Mouse (Mus musculus) embryo, embryonic 11.5 days (tissue): ENCODE measurements around the gene Iqcf5.

Source experiments
- DNase-seq: peaks from one replicate; pipeline ENCODE4 v3.0.0-alpha.2; 2012; ENCODE audit warnings: low read depth, low spot score

Iqcf5 gene

DNA sequence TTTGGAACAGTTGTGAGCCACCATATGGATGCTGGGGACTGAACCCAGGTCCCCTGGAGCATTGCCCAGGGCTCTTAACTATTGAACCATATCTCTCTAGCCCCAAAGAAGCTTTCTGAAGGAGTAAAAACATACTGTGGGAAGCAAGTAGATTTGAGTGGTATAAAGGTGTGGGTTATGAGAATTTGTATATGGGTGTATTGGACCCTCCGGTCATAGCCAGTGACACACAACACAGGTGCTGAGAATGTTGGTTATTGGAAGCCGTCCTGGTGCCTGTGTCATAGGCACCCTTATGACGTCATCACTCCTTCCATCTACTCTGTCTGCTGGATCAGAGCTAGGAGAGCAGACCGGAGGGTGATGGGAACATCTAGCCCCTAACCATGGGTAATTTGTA is at the start of gene Iqcf5:
Iqcf5 (plus strand) TSS at position 301 of the 400 bp plus-strand sequence.
- DNase-seq: no peak

DNA sequence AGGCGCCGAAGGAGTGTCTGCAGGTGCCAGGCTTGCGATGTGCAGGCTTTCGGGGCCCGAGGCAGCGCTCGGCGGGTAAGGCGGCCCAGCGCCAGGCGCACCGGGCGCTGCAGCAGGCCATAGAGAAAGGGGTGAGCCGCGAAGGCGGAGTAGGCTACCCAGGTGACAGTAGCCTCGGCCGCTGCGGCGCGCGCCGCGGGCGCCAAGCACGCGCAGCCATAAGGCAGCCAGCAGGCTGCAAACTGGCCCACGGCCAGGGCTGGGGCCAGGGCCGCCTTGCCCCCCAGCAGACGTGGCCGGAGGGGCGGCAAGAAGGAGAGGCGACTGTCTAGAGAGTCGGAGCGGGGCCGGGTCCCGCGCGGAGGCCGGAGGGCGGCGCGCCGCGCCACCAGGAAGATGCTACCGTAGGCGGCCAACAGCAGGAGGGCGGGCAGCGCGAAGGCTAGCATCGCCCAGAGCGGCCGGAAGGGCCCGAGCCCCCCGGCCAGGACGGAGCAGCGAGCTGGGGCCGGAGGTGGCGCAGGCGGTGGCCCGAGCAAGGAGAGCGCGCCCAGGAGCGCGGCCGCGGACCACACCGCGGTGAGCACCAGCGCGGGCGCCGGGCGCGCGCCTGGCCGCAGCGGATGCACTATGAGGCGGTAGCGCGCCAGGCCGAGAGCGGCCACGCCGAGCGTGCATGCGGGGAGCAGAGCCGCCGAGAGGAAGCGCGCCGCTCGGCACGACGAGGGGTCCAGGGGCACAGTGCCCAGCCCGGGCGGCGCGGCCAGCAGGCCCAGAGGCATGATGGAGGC is 49.4 kb upstream of the Iqcf5 start:
- no peak for DNase-seq

DNA sequence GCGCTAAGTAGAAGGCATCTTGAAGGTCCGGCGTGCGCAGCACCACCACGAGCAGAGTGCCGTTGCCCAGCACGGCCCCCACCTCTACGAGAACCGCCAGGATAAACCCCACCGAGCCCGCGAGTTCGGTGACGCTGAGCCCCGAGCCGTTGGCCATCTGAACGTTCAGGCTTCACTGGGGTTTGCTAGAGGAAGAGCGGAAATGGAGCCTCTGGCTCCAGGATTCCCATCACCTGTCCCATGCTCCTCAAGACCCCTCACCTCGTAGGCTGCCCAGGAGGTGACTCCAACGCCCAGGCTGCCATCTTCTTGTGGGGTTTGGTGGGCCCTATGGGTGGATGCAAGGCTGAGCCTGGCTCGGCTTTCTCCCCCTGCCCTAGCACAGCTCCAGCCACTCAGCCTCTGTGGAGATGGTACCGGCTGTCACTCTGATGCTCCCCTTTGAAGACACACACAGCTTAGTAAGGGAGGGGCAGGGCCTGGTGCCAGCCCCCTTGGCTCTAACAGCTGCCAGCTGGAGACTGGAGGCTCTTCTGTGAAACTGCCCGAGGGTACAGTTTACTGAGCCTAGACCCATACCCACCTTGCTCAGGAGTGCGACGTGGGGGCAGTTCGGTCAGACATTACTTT is 48.7 kb upstream of the Iqcf5 start, which contains the start of gene Gpr62:
Gpr62 (minus strand) TSS at position 368 of the 630 bp plus-strand sequence.
- no peak for DNase-seq

DNA sequence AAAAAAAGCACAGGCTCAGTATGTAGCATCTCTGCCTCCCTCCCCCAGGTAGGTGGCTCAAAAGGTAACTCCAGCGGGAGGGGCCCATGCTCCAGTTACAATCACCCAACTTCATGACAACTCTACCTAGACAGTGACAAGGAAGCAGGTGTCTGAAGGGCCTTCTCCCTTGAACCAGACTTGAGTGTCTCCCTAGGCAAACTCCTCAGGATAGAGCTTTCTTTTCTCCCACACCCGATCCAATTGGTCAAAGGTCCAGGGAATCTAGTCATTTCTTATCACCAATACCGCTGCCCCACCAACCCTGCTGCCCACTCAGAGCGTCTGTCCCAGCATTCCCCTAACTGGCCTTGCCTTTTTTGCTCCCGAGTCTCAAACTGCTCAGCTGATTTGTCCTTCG is 47.7 kb upstream of the Iqcf5 start:
- no peak for DNase-seq

DNA sequence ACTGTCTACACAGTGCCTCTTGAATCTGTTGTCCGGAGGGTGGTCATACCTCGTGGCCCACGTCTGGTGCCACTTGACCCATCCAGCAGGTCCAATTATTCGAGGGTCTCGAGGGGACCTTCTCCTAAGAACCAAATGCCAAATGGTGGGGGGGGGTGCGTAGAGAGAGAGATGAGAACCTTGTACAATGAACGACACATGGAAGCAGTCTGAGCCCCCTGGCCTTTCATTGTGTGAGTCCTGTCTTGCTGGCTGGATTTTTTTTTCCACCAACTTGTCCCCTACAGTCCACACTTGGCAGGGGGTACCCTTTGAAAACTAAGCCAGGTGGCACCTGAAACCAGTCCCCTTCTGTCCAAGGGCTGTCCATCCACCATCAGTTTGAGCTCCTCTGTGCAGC is 46.6 kb upstream of the Iqcf5 start:
- DNase-seq: no peak

DNA sequence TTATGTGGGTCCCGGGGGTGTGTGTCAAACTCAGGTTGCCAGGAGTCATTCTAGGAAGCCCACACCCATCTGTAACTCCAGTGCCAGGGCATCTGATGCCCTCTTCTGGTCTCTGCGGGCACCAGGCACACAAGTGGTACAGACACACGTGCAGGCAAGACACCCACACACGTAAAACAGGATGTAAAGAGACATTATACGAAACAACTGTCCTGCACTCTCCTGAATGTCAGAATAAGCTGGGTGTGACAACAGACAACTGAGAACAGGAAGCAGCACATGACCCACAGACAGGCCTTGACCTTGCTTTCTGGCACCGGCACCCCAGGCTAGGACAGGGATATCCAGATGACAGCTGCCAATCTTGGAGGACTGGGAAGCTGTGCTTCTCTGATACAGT is 45.1 kb upstream of the Iqcf5 start:
- no peak for DNase-seq

DNA sequence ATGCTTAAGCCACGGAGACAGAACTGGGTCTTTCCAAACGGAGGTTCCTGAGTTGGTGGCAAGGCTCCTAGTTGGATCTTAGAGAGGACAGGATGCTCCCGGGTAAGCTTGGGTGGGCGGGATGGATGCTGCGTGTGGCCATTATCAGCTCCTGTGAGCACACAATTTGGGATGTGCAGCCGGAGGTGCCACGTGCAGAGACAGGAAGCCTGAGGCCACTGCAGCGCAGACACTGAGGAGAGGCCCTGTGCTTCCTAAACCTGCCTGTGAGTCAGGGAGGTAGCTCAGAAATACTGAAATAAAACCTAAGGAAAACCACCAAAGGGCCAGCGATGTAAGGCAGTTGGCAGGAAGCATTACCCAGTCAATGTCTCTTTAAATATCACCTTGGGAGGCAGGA is 44.6 kb upstream of the Iqcf5 start:
- no peak for DNase-seq

DNA sequence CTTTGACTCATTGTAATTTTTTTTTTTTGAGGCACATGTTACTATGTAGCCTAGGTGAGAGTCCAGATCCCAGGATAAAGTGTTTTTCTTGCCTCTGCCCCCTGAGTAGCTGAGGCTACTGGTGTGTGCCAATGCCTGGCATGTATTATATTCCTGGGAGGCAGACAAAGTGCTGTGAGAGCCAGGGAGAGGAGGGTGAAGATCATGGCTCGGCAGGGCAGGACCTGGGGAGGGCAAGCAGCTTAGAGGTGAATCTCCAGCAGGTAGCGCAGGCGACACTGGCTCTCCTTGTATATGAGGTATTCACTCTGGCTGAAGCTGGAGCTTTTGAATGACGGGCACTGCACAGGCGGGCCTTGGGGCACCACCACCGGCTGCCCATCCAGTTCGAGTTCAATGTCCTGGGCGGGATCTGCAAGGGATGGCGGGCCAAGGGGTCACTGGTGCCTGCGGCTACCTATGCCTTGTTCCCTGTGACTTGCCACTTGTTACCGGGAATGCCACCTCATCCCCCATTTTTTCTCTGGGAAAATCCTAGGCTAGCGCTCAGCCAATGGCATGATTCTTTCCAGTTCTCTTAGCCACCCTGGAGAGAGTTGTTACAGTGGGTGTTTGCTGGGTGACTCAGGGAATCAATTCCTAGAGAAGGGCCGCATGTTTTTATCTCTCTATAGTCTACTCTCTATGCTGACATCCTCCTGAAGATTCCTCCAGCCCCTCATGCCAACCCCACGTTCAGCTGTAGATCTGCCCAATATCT is 43.2 kb upstream of the Iqcf5 start:
- no peak for DNase-seq

DNA sequence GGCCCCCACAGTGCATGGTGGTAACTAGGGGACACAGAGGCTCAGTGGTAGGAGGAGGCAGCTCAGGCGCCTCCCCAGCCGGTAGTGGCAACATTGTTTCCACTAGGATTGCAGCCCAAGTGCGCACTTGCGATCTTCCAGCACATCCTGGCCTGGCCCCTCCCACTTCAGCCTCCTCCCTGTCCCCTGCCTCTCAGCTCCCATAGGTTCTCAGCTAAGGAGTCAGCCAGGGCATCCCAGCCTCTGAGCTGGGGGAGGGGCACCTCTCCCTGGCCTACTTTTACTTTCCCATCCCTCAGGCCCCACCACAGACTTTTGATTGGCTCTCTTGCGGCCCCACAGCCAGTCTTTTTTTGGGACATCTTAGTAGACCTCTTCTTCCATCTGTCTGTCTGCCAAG is 42.5 kb upstream of the Iqcf5 start:
- DNase-seq: no peak

DNA sequence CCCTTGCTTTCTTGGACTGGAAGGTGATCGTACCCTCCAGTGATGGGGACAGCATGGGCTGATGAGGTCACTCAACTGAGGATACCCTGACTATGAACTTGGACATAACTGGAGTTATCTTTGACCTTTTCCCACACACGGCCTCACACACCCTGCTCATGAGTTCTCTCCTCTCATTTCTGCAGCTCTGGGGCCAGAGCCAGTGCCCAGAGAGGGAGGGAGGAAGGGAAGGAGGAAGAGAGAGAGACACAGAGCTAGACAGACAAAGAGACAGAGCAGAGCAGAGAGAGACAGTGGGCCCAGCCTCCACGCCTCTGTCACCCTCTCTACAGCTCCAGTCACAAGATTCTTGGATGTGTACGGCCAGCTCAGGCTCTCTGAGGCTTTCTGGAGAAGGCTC is 42.1 kb upstream of the Iqcf5 start:
- DNase-seq: no peak

DNA sequence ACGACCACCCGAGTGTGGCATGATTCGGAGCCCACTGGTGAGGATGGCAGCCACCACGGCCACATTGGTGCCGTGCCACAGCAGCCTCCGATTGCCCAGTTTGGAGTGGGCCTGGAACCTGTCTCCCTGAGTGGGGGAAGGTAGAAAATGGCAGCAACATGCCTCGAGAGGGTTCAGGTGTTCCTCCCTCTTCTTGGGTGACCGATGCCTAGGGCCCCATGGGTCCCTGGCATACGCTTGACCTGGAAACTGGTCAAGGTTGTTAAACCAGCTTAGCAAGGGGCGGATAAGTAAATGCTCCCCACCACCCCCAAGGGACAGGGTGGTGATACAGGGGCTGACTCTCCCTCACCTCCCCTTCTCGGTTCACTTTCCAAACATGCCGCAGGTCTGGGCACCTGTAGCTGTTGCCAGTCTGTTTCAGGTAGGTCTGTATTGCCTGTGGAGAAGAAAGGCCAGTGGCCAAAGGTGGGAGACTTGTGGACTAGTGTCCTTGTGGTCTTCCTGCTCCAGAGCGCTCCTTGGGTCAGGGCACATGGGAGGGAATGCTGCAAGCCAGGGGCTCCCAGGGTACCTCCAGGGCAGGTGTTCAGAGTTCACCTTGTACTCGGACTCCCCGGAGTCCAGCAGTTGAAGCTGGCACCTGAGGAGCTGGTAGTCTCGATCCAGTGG is 41.2 kb upstream of the Iqcf5 start:
- no peak for DNase-seq

DNA sequence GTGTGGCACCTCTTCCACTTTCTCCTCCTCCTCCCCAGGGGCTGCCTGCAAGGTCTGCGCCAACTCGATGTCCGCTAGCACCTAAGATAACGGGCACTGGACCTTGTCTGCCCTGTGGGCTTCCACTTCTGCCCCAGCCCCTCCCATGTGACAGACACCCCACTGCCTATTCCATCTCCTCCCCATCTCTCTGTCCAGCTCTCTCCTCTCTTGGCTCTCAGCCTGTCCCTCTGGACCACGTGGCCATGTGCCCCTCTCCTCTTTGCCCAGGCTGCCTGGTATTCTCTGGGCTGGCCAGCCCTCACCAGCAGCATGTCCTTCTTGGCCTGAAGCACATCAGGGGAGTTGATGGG is 40.6 kb upstream of the Iqcf5 start:
- no peak for DNase-seq

DNA sequence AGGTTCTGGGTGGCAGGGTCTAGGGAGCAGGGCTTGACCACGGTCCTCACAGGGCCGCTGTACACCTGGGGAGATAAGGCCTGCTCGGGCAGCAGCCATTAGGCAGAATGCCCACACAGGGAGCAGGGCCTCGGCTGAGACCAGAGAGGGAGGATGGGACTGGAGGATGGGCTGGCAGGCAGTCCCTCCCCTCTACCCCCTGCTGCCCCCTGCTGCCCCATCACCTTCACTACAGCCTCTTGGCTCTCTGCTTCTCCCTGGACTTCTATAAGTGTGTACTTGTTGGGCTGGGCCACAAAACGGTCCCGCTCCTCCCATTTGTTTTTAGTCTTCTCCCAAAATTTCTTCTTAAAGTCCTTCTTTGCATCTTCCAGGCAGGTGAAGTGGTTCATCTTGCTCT is 39.9 kb upstream of the Iqcf5 start:
- DNase-seq: peak; percentile 71

DNA sequence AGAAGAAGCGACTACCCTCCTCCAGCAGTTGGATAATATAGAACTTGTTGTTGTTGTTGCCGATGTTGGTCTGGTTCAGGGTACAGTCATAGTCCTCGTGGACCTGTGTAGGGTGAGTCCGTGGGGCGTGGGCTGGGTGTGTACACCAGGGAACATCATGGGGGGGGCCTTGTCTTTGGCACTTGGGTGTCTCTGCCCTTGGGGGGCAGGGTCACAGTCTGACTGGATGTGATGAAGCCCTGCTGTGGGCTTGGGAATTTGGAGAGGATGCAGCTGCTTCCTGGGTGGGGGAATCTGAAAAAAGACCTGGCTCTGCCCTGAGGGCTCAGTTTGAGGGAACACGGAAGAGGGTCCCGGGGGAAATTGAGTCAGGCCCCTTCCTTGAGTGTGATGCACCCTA is 39.3 kb upstream of the Iqcf5 start:
- no peak for DNase-seq

DNA sequence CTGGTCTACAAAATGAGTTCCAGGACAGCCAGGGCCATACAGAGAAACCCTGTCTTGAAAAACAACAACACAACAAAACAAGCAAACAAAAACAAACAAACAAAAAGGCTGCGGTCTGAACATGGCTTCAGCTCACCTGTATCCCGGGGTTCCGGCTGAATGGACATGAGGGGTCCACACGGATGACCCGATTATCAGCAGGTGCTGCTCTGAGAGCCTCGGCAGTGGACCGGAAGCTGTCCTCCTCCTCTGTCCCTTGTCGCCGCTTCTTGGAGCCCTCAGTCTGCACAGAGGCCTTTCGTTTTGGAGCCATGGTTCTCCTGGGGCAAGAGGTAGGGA is 38.7 kb upstream of the Iqcf5 start, which contains the start of gene Rrp9:
Rrp9 (plus strand) TSS at position 301 of the 339 bp plus-strand sequence.
- DNase-seq: no peak

DNA sequence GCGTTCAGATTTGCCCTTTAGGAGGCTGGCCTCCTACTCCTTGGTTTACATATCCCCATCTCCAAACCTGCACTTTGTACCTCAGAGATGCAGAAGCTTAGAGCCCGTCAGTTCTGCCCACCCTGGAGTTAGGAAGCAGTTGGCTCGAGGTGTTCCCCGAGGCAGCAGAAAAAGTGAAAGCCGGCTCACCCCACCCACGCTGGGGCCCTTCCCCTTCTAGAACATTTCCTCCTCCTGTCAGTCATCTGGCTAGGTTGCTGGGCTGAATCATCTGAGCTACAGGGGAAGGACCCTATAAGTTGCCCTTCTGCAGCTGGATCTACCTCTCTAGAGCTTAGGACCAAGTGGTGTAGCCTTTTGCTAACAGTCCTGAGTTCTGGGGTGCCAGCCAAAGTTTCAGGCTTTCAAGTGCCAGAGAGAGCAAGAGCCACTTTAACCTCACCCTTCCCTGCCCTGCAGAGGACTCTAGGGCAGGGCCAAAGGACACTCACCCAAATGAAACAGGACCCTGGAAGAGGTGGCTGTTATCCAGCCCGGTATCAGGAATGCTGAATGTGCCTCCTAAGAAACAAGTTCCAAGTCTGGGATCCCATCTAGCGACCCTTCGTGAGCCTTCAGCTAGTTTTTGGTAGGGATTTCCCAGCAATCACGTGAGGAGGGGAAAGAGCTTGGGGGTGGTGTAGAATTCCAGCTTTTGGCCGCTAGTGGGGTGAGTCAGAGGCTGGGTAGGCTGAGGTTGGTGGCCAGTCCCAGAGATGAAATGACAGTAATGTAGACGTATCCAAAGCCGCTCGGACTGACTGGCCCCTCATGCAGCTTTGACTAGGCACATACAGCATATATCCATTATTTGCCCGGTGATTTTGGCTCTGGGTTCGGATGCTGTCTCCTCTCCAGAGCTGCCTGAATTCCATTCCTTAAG is 38.1 kb upstream of the Iqcf5 start:
- no peak for DNase-seq

DNA sequence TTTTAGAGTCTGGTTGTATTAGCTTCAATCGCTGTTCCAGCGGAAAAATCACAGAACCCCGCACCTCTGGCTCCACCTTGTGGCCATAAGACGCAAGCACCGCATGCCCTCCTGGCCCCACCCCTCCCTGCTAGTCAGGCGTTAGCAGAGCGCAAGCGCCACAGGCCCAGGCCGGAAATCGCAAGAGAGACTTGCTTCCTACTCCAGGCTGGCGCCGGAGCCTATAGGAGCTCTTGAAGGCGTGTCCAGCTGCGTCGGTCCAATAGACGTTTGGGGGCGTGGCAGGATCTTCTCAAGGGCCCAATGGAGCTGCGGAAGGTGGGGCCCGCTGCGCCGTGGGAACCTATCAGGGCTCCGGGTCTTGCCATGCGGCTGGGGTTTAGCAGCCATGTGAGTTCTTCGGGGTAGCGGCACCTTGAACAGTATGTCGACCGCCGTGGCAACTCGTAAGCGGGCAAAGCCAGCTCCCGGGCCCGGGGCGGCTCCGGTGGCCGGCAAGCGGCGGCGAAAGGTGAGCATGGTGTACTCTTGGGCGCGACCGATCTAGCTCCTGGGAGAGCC is 37.4 kb upstream of the Iqcf5 start, which contains the start of gene Parp3:
Parp3 (minus strand) TSS at position 26 of the 561 bp plus-strand sequence.
- peak; percentile 99 for DNase-seq

DNA sequence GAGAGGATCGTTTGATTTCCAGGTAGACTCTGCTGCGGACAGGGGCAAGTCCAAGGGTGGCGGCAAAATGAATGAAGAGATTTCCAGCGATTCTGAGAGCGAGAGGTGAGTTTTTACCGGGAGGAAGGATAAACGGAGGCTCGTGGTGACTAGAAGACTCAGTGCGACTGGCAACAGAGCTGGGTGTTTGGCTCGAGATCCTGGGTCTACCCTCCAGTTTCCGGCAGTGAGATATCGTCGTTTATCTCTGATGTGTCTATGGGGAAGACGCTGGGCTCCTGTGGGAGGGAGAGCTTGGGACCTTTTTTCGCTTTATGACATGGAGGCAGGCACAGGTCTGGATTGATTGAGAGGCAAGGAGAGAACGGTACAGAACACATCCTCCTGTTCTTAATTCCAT is 36.7 kb upstream of the Iqcf5 start:
- DNase-seq: no peak

DNA sequence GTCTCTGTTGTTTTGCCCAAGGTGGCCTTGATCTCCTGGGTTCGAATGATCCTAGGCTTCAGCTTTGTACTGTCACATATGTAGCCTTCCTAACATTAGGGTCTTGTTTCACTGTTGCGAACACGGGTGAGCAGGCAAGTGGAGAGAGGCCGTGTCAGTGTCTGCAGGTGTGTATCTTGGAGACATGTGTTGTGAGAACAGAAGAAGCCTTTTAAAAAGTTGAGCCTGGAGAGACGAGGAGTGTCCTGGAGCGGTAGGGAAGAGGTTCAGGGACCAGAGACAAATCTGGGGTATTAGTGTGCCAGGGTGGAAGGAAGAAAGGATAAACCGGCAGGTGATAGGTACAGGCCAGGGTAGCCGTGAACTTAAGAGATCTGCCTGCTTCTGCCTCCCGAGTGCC is 36.3 kb upstream of the Iqcf5 start:
- no peak for DNase-seq

DNA sequence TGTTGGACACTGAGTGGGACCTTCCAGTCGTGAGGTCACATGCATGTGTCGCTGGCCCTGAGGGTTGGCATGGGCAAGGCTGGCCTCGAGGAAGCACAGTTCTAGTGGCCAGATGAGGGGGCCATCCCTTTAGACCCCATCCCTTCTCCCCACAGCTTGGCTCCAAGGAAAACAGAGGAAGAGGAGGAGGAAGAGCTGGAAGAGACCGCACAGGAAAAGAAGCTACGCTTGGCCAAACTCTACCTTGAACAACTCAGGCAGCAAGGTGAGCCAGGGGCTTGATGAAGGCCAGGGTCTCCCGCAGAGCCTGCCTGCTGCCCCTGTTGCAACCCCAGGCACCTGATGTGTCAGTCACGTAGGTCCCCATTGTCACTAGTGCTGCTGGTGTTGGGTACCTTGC is 33.8 kb upstream of the Iqcf5 start:
- no peak for DNase-seq

DNA sequence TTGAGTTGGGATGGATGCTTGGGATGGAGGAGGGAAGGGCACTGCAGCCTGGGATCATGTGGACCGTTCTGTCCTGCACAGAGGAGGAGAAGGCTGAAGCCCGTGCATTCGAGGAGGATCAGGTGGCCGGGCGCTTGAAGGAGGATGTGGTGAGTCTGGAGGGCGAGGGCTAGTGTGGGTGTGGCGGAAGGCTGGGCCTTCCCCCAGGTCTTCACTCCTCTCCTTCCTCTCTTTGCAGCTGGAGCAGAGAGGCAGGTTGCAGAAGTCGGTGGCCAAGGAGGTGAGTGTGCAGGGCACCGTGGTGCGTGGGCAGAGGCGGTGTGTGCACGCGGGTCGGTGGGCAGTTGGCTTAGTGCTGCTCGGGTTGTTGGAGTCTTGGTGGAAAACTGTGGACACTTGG is 33.3 kb upstream of the Iqcf5 start:
- DNase-seq: no peak
